Mouse (Mus musculus) limb, embryonic 11.5 days (tissue): ENCODE measurements at regions not wholly inside any gene's neighbourhood (a gene's known extent, or its start where the extent isn't known, plus 50 kb on each side); places are given as distances from the start of the nearest gene placed in this dataset.

Source experiments
- ATAC-seq: fragments of 200-750 bp; cut with Nextera tagmentation; 2 replicates; pipeline ENCODE4 v1.8.0; 2017; ENCODE audit warnings: low read depth; ENCODE audit not compliant: insufficient number of reproducible peaks, low FRiP score, low TSS enrichment
- DNase-seq: peaks from one replicate; pipeline ENCODE4 v3.0.0-alpha.2; 2015; ENCODE audit warnings: low spot score
- H3K27ac ChIP-seq: fragments of 300-500 bp; sonication (generic); replicated peaks from 2 replicates; pipeline ENCODE4 v1.5.1; 2014; ENCODE audit warnings: low read depth, mild to moderate bottlenecking, low read length
- H3K27me3 ChIP-seq: fragments of 300-500 bp; sonication (generic); 2 replicates; pipeline ENCODE4 v1.6.1; 2014; ENCODE audit warnings: mild to moderate bottlenecking, low read length, mixed read lengths; ENCODE audit not compliant: control insufficient read depth, insufficient read depth
- H3K36me3 ChIP-seq: fragments of 300-500 bp; sonication (generic); 2 replicates; pipeline ENCODE4 v1.6.1; 2014; ENCODE audit warnings: mild to moderate bottlenecking, low read length, moderate library complexity, mixed read lengths; ENCODE audit not compliant: control insufficient read depth, insufficient read depth
- H3K4me1 ChIP-seq: fragments of 300-500 bp; sonication (generic); 2 replicates; pipeline ENCODE4 v1.6.1; 2014; ENCODE audit warnings: low read length, mixed read lengths; ENCODE audit not compliant: control insufficient read depth, insufficient read depth
- H3K4me2 ChIP-seq: fragments of 300-500 bp; sonication (generic); 2 replicates; pipeline ENCODE4 v1.6.1; 2014; ENCODE audit warnings: low read depth, mild to moderate bottlenecking, moderate library complexity; ENCODE audit not compliant: severe bottlenecking
- H3K4me3 ChIP-seq: fragments of 300-500 bp; sonication (generic); 2 replicates; pipeline ENCODE4 v1.5.1; 2014; ENCODE audit warnings: low read depth, low read length
- H3K9ac ChIP-seq: fragments of 300-500 bp; sonication (generic); 2 replicates; pipeline ENCODE4 v1.6.1; 2014; ENCODE audit warnings: mild to moderate bottlenecking, low read length
- H3K9me3 ChIP-seq: fragments of 300-500 bp; sonication (generic); 2 replicates; pipeline ENCODE4 v1.6.1; 2016; ENCODE audit warnings: low read length; ENCODE audit not compliant: control insufficient read depth
- WGBS: fragments of 180-500 bp; shearing (Covaris S2); extraction: QIAGEN DNeasy Blood & Tissue Kit; methylation state at CpG from one replicate; pipeline ENCODE4 v1.1.7; 2014; 5-methylcytosine and 5-hydroxymethylcytosine counted together

DNA sequence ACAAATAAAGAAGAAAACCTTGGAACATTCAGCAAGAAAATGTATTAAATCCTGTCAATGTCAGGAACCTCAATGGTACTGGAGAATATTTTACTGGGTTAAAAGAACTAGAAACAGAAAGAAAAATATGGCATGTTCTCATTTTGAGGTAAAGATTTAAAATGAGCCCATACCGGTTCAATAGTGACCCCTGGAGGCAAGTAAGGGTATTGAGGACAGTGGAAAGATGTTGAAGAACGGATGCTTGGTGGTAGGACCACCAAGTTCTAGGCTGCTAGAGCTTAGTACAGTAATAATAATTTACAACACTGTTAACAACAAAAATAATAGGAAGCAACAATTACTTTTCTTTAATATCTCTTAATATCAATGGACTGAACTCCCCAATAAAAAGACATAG is 58.9 kb upstream of the Pcdh10 start:
- DNase-seq: no peak
- Histone ChIP-seq H3K9ac (no peak overlapping the region), H3K4me1 (no peaks in the 10 kb centered on the region), H3K4me3 (no peak overlapping the region), H3K27me3 (no peaks in the 10 kb centered on the region), H3K36me3 (no peaks in the 10 kb centered on the region), H3K27ac (no peak overlapping the region), H3K9me3 (no peaks in the 10 kb centered on the region), H3K4me2 (no peak overlapping the region)
- 43% methylated on average over 2 of the region's 2 CpGs for WGBS
- ATAC-seq: no peak
